Mouse (Mus musculus): Measurements from ENCODE around the gene Arl5a.

Gene Arl5a

GRCm38 (mm10) chr2:52361086-52361485, 63.6 kb downstream of the Arl5a start:
- DNase-seq (ENCODE audit: inconsistent ontology term): no peak

GRCm38 (mm10) chr2:52359722-52360121, 65.0 kb downstream of the Arl5a start:
- DNase-seq (ENCODE audit: inconsistent ontology term): no peak

DNA sequence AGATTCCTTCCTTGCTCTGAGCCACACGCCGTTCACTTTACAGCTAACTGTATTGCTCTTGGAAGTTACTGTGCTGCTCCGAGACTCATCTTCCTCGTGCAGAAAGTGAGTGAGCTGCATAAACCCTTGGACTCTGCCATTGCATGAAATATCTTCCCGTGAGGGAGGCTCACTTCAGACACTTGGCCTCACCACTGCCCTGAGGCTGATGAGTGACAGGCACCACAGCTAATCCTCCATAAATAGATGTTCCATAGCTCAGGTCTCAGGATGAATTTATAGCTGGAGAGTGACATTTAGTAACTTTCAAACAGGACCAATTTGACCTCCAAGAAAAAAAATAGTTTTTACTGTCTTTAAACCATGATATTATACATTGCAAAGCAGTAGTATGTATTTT, 66.5 kb downstream of the Arl5a start:
- no peak for DNase-seq (ENCODE audit: inconsistent ontology term)

GRCm38 (mm10) chr2:52351029-52351428, 73.7 kb downstream of the Arl5a start:
- DNase-seq (ENCODE audit: inconsistent ontology term): no peak
